Mouse (Mus musculus) embryonic facial prominence, embryonic 15.5 days (tissue): ENCODE data around the gene Ilk. TPM values are rescaled to one million over a fixed set of nuclear protein-coding genes. Genes with fewer than 3 reads are reported as not detected.

Experiments
- ATAC-seq: fragments of 200-750 bp; cut with Nextera tagmentation; 2 replicates; pipeline ENCODE4 v1.8.0; 2017; ENCODE audit warnings: low read depth, moderate TSS enrichment; ENCODE audit not compliant: insufficient number of reproducible peaks, low FRiP score, low TSS enrichment
- H3K27ac ChIP-seq: fragments of 300-500 bp; sonication (generic); replicated peaks from 2 replicates; pipeline ENCODE4 v1.5.1; 2015; ENCODE audit warnings: mild to moderate bottlenecking, inconsistent platforms
- H3K27me3 ChIP-seq: fragments of 300-500 bp; sonication (generic); 2 replicates; pipeline ENCODE4 v1.6.1; 2015; ENCODE audit warnings: inconsistent platforms
- H3K36me3 ChIP-seq: fragments of 300-500 bp; sonication (generic); 2 replicates; pipeline ENCODE4 v1.6.1; 2015; ENCODE audit warnings: mild to moderate bottlenecking, inconsistent platforms
- H3K4me1 ChIP-seq: fragments of 300-500 bp; sonication (generic); 2 replicates; pipeline ENCODE4 v1.6.1; 2015; ENCODE audit warnings: inconsistent platforms
- H3K4me2 ChIP-seq: fragments of 300-500 bp; sonication (generic); replicated peaks from 2 replicates; pipeline ENCODE4 v1.6.1; 2015; ENCODE audit warnings: mild to moderate bottlenecking, inconsistent platforms
- H3K4me3 ChIP-seq: fragments of 300-500 bp; sonication (generic); replicated peaks from 2 replicates; pipeline ENCODE4 v1.5.1; 2015; ENCODE audit warnings: mild to moderate bottlenecking, inconsistent platforms
- H3K9ac ChIP-seq: fragments of 300-500 bp; sonication (generic); 2 replicates; pipeline ENCODE4 v1.6.1; 2015; ENCODE audit warnings: inconsistent platforms
- H3K9me3 ChIP-seq: fragments of 300-500 bp; sonication (generic); replicated peaks from 2 replicates; pipeline ENCODE4 v1.6.1; 2016; ENCODE audit warnings: inconsistent platforms
- WGBS: fragments of 180-500 bp; shearing (Covaris S2); methylation state at CpG from one replicate; pipeline ENCODE4 v1.1.7; 2015; 5-methylcytosine and 5-hydroxymethylcytosine counted together
- polyA plus RNA-seq: library from polyadenylated mRNA; unstranded; fragments of >200 nt; fragmentation: Nextera tagmentation; extraction: Ambion mirVana; gene quantifications from 2 replicates; pipeline ENCODE4 v1.2.1, GENCODE M21; 2015

Ilk gene
- polyA plus RNA-seq, 1 experiment from 2014 or later, result 357 TPM

DNA sequence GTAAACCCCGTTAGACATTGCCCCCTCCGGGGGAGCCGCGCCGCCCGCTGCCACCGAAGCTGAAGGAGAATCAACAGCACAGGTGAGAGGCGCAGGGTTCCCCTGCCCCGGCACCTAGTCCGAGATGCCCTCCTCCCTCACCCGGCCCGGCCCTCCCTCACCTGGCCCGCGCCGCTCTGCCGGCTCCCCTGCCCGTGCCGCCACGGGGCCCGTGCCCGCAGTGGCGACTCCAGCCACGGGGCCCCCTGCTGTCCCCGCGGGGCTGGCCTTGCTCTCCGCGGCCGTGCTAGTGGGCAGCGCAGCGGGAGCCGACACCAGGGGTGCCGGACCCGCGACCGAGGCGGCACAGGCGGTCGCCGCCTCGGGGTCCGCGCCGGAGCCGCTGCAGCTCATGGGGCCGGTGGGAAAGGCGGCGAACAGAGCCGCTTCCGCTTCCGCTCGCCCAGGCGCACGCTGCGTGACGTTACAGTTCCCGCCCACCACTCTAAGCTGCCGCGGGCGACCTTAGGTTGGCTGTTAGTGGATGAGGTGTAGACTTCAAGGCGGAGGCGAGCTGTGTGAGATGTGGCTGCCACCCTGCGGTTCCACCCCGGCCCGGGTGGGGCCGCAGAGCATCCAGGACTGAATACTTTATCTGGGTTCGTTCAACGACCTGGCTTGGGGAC is 7.7 kb downstream of the Ilk start, which contains the start of gene Taf10:
TSS of gene Taf10 (minus strand) at position 436 of the 665 bp plus-strand sequence.
- H3K36me3 ChIP-seq, result peaks cover 58% of the 10 kb centered on the region

DNA sequence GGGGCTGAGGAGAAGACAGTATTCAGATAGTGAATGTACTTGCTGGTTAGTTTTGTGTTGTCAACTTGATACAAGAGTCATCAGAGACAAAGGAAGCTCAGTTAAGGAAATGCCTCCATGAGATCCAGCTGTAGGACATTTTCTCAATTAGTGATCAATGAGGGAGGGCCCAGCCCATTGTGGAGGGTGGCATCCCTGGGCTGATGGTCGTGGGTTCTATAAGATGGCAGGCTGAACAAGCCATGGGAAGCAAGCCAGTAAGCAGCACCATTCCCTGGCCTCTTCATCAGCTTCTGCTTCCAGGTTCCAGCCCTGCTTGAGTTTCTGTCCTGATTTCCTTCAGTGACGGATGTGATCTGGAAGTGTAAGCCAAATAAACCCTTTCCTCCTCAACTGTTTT is 11.4 kb downstream of the Ilk start:
- no peak overlapping the region for H3K4me3 ChIP-seq
- no peak overlapping the region for H3K9ac ChIP-seq
- ATAC-seq, result no peak
- 82% methylated on average over 2 of the region's 2 CpGs for WGBS
- peaks cover 34% of the 10 kb centered on the region for H3K36me3 ChIP-seq
- no peak overlapping the region for H3K27ac ChIP-seq
- no peak overlapping the region for H3K4me2 ChIP-seq
- no peaks in the 10 kb centered on the region for H3K27me3 ChIP-seq
- no peaks in the 10 kb centered on the region for H3K9me3 ChIP-seq
- peaks cover 28% of the 10 kb centered on the region for H3K4me1 ChIP-seq

More for the DNA sequence above, 7.7 kb downstream of the Ilk start, which contains the start of gene Taf10:
- Histone ChIP-seq H3K9me3 (no peaks in the 10 kb centered on the region), H3K27ac (peak within 1 kb of the TSS; percentile 78), H3K4me1 (peaks cover 25% of the 10 kb centered on the region), H3K27me3 (no peaks in the 10 kb centered on the region), H3K4me2 (peak within 1 kb of the TSS; percentile 85), H3K9ac (peak within 1 kb of the TSS; percentile 93), H3K4me3 (peak within 1 kb of the TSS; percentile 95)
- ATAC-seq, result peak; percentile 93
- WGBS, result under 1% methylated on average over 65 of the region's 67 CpGs

DNA sequence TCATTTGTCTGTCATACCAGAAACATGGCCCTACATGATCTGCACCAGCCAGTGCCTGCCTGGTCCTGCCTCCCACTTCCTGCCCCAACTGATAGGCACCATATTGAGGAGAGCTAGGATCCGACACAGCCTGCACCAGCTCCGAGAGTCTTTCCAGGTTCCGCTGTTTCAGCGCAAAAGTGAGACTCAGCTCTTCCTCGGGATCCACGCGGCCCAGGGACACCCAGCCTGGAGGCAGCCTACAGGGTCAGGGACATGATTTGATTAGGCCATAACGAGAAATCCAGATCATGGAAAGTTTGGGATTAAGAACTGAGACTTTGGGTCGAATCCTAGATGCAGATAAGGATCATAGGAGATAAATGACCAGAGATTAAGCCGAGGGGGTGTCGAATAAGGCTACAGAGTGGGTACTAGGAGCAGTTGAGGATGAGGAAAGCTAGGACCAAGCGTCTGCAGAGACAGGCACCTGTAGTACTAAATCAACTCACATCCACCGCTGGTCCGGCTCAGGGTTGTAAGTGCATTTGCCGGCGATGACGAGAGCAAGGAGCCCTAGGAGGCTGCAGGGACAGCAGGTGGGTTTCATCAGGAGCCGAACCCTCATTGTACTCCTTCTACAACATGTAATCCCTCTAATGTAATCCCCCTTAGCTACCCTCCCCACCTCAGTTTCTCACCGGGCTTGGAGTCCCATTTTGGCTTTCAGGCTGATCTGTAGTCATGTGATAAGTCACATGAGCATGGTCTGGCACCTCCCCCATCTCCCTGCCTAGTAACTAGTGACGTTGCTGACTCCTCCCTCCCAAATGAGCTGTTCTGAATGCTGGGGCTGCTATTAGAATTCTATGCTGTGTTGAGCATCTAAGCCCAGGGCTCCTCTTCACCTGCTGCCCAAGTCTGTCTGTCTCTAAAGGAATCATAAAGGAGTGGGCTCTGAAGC is 15.4 kb downstream of the Ilk start, which contains the start of gene Tpp1:
TSS of gene Tpp1 (minus strand) at position 745 of the 943 bp plus-strand sequence.
- H3K9me3 ChIP-seq, result no peaks in the 10 kb centered on the region
- H3K9ac ChIP-seq, result peak within 1 kb of the TSS; percentile 48
- H3K36me3 ChIP-seq, result peaks cover 64% of the 10 kb centered on the region
- H3K4me3 ChIP-seq, result peak within 1 kb of the TSS; percentile 56
- peak; percentile 91 for ATAC-seq
- peak within 1 kb of the TSS; percentile 78 for H3K4me2 ChIP-seq
- peak within 1 kb of the TSS; percentile 24; the same call in 1 of the 2 replicates for H3K27ac ChIP-seq
- H3K27me3 ChIP-seq, result no peaks in the 10 kb centered on the region
- WGBS, result 18% methylated on average over 20 of the region's 20 CpGs
- H3K4me1 ChIP-seq, result peaks cover 13% of the 10 kb centered on the region

DNA sequence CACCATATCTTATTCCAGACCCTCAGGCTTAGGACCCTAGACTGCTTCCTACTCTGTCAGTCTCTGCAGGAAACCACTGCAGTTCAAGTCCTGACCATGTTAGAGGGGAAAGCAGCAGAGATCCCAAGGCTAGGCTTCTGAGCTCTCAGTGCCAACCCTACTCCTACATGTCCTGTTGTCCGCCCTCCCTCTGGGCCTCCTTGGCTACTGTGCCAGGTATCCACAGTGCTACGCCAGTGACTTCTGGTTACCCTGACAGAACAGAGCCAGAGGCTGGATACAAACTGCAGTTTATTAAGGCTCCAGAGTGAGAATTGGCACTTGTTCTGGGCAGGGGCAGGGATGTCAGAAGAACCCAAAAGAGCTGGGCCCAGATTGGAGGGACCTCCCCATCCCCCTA is 16.3 kb downstream of the Ilk start:
- no peak for ATAC-seq
- WGBS, result 93% methylated on average over 2 of the region's 2 CpGs
- Histone ChIP-seq H3K4me3 (no peak overlapping the region), H3K9ac (no peak overlapping the region), H3K27ac (no peak overlapping the region), H3K4me2 (no peak overlapping the region), H3K27me3 (no peaks in the 10 kb centered on the region), H3K9me3 (no peaks in the 10 kb centered on the region), H3K36me3 (peaks cover 66% of the 10 kb centered on the region), H3K4me1 (peaks cover 13% of the 10 kb centered on the region)

DNA sequence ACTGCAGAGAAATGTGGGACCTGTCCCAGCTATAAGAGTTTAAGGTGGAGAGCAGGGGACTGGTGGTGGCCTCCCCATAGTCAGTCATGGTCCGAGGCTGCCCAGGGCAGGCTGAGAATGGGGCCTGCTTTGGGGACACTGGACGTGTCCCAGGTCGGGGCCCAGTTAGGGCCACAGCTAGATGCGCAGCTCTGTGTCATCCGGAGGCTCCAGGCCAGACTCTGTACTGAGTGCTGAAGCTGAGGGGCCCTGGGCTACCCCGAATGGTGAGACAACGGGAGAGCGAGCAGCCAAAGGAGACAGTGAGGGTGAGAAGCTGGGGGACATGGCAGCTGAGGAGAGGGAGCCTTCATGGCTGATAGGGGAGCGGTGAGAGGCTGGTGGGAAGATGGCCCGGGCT is 16.9 kb downstream of the Ilk start:
- Histone ChIP-seq H3K27ac (no peak overlapping the region), H3K4me3 (no peak overlapping the region), H3K27me3 (no peaks in the 10 kb centered on the region), H3K4me1 (peaks cover 13% of the 10 kb centered on the region), H3K4me2 (no peak overlapping the region), H3K9ac (no peak overlapping the region), H3K9me3 (no peaks in the 10 kb centered on the region), H3K36me3 (peaks cover 69% of the 10 kb centered on the region)
- no peak for ATAC-seq
- WGBS, result 88% methylated on average over 10 of the region's 10 CpGs

DNA sequence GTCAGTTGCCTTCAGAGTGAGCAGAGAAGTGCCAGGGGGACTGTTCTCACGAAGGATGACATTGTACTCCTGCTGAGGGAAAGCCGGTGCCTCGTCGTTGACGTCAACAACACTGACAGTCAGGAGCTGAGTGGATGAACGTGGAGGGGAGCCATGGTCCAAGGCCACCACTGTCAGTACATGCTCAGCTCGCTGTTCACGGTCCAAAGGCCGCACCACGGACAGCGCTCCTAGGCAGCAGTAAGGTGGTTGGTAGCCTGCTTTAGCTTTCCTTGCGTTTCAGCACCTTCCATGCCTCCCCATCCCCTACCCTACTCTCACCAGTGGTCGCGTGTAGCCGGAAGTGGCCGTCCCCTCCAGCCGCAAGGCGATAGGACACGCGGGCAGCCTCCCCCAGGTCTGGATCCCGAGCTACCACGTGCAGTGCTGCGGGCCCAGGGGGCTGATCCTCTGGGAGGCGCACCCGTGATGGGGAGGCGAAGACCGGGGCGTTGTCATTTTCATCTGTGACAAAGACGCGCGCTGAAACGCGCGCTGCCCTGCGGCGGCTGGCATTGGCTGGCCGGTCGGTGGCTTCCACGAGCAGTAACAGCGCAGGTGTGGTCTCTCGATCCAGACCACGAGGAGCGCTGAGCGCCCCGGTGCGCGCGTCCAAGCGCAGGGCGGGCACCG is 25.6 kb downstream of the Ilk start:
- peak overlapping the region; percentile 38 for H3K4me2 ChIP-seq
- WGBS, result 39% methylated on average over 51 of the region's 51 CpGs
- H3K4me3 ChIP-seq, result peak overlapping the region; percentile 2; the same call in 1 of the 2 replicates

DNA sequence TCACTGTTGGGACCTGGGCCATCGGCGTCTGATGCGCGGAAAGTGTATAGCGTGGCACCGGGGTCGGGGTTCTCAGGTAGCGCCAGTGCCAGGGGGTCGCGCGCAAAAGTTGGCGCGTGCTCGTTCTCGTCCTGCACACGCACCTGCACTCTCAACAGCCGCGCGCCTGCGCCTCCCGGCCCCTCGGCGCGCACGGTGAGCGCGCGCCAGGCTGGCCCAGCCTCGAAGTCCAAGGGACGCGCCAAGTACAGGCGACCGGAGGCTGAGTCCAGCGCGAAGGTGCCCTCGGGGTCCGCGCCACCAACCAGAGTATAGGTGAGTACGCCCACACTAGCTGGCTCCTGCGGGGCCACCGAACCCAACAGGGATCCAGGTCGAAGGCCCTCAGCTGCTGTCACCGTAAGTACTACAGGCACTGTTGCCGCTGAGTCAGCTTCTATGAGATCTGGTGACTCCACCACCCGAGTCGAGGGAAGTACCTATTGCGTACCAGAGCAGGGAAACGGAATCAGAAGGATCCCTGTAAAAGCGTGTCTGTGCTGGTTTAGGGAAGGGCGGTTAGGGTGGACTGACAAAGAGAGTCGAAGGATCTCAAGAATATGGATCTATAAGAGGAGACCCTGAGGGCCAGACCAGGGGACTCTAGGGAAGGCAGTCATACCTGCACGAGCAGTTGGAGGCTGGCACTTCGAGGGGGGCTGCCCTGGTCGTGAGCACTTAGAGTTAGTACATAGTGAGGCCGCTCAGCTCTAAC is 26.3 kb downstream of the Ilk start:
- H3K27me3 ChIP-seq, result no peaks in the 10 kb centered on the region
- peak overlapping the region; percentile 2; the same call in 1 of the 2 replicates for H3K4me3 ChIP-seq
- WGBS, result 37% methylated on average over 55 of the region's 55 CpGs
- no peak overlapping the region for H3K27ac ChIP-seq
- peaks cover 80% of the 10 kb centered on the region for H3K36me3 ChIP-seq
- no peak overlapping the region for H3K9ac ChIP-seq
- H3K4me2 ChIP-seq, result peak overlapping the region; percentile 38
- no peaks in the 10 kb centered on the region for H3K9me3 ChIP-seq
- no peak for ATAC-seq
- H3K4me1 ChIP-seq, result peaks cover 6% of the 10 kb centered on the region

More for the DNA sequence above, 25.6 kb downstream of the Ilk start:
- H3K27me3 ChIP-seq, result no peaks in the 10 kb centered on the region
- ATAC-seq, result 0 out of 2 replicates have a peak, but pooled peaks have one; percentile 22
- no peak overlapping the region for H3K9ac ChIP-seq
- H3K27ac ChIP-seq, result 0 out of 2 replicates have a peak overlapping the region, but pooled peaks have one; percentile 5
- peaks cover 6% of the 10 kb centered on the region; the same call in 1 of the 2 replicates for H3K4me1 ChIP-seq
- H3K36me3 ChIP-seq, result peaks cover 88% of the 10 kb centered on the region
- no peaks in the 10 kb centered on the region for H3K9me3 ChIP-seq

DNA sequence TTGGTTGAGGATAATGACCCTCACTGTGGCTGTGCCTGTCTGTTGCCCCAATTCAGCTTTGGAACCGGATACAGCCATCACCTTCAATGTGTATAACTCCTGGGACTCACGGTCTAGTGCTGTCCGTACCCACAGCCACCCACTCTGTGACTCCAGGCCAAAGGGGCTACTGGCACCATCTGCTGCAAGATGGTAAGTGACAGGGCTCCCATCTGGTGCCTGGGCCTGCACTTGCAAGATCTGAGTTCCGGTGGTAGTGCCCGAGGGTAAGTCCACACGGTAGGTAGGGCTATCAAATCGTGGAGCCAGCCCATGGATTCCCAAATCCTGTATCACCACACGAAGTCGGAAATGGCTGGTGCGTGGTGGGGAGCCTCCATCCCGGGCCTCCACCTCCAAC is 27.9 kb downstream of the Ilk start:
- H3K27ac ChIP-seq, result no peak overlapping the region
- H3K4me1 ChIP-seq, result peaks cover 12% of the 10 kb centered on the region
- H3K4me2 ChIP-seq, result no peak overlapping the region
- H3K9me3 ChIP-seq, result no peaks in the 10 kb centered on the region
- no peak for ATAC-seq
- 85% methylated on average over 11 of the region's 11 CpGs for WGBS
- no peaks in the 10 kb centered on the region for H3K27me3 ChIP-seq
- H3K4me3 ChIP-seq, result no peak overlapping the region
- H3K9ac ChIP-seq, result no peak overlapping the region
- peaks cover 71% of the 10 kb centered on the region for H3K36me3 ChIP-seq

DNA sequence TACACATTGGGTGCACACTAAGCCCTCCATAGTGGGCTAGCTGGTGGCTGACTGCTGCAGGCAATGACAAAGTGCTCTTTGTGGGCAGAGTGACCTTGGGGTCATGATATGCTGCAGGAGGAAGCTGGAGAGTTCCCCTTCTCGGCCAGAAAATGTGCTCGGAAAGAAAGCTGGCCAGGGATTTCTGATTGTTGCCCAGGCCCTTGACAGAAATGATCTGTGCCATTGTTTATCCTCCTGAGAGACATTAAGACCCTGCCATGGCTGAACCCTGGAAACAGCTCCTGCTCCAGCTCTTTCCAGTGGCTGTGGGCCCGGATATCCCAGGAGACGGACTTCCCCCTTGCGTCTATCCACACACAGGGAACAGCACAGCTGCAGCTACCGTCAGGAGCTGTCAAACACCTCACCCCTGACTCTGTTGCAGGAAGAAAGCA is 31.4 kb downstream of the Ilk start:
- Histone ChIP-seq H3K4me1 (peaks cover 15% of the 10 kb centered on the region), H3K27ac (0 out of 2 replicates have a peak overlapping the region, but pooled peaks have one; percentile 28), H3K9me3 (no peaks in the 10 kb centered on the region), H3K27me3 (no peaks in the 10 kb centered on the region), H3K9ac (no peak overlapping the region), H3K4me2 (no peak overlapping the region), H3K36me3 (peaks cover 75% of the 10 kb centered on the region), H3K4me3 (no peak overlapping the region)
- ATAC-seq, result no peak
- WGBS, result 33% methylated on average over 6 of the region's 6 CpGs

DNA sequence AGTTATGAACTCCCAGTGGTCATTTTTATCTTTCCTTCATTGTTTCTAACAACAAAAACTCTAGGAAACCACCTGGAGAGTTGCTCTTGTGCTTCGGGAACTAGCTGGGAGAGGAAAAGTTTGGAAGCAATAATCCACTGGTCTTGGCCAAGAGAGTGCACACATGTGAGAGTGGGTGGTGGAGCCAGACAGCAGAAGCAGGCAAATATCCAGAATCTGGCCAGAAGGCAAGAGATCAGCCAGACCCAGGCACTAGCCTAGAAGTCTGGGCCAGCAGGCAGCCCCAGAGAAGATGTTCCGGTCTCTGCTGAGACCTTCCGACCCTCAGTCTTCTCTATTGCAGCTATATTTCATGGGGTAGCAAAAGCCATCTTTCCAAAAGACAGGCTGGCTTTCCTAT is 33.6 kb downstream of the Ilk start:
- peaks cover 20% of the 10 kb centered on the region for H3K4me1 ChIP-seq
- no peak for ATAC-seq
- no peak overlapping the region for H3K4me3 ChIP-seq
- H3K27ac ChIP-seq, result no peak overlapping the region
- no peaks in the 10 kb centered on the region for H3K27me3 ChIP-seq
- H3K36me3 ChIP-seq, result peaks cover 60% of the 10 kb centered on the region
- H3K9ac ChIP-seq, result no peak overlapping the region
- 79% methylated on average over 3 of the region's 3 CpGs for whole genome bisulfite sequencing
- no peaks in the 10 kb centered on the region for H3K9me3 ChIP-seq
- H3K4me2 ChIP-seq, result no peak overlapping the region
